Mouse (Mus musculus) adrenal gland, adult (tissue): ENCODE results near the gene Gsg1l.

Experiments used
- DNase-seq, 2 experiments: peaks; one replicate each; pipeline ENCODE4 v3.0.0; 2022 to 2023; ENCODE audit warnings: low spot score in 1 of 2; ENCODE audit not compliant: inconsistent age in 2 of 2

Gsg1l gene

GRCm38 (mm10) chr7:126082286-126082741 lies at the start of gene Gsg1l:
TSS of gene Gsg1l (minus strand) at chr7:126082411.
- DNase-seq = peak; percentile 66 to 80

- no peak for DNase-seq
Measured at GRCm38 (mm10) chr7:126127673-126128072, 45.5 kb upstream of the Gsg1l start.

- no peak for DNase-seq
Measured at GRCm38 (mm10) chr7:126126502-126126901, 44.3 kb upstream of the Gsg1l start.

- no peak for DNase-seq
Measured at GRCm38 (mm10) chr7:126121533-126121932, 39.3 kb upstream of the Gsg1l start.

- DNase-seq = no peak
Measured at GRCm38 (mm10) chr7:126119819-126120218, 37.6 kb upstream of the Gsg1l start.

- no peak for DNase-seq
Measured at GRCm38 (mm10) chr7:126113263-126113662, 31.1 kb upstream of the Gsg1l start.

GRCm38 (mm10) chr7:126111230-126111629 lies 29.0 kb upstream of the Gsg1l start:
- no peak for DNase-seq

GRCm38 (mm10) chr7:126109898-126110297 lies 27.7 kb upstream of the Gsg1l start:
- no peak for DNase-seq

- no peak for DNase-seq
Measured at GRCm38 (mm10) chr7:126100440-126100839, 18.2 kb upstream of the Gsg1l start.

GRCm38 (mm10) chr7:126099835-126100234 lies 17.6 kb upstream of the Gsg1l start:
- peak in 1 of 2 experiments; percentile 70 for DNase-seq

GRCm38 (mm10) chr7:126099163-126099775 lies 17.1 kb upstream of the Gsg1l start:
- DNase-seq = peak; percentile 89 to 96

GRCm38 (mm10) chr7:126097219-126097915 lies 15.2 kb upstream of the Gsg1l start:
- DNase-seq = peak in 1 of 2 experiments; percentile 76

- DNase-seq = peak in 1 of 2 experiments; percentile 64
Measured at GRCm38 (mm10) chr7:126096596-126096995, 14.4 kb upstream of the Gsg1l start.

GRCm38 (mm10) chr7:126094738-126095137 lies 12.5 kb upstream of the Gsg1l start:
- peak in 1 of 2 experiments; percentile 6 for DNase-seq

- DNase-seq = no peak
Measured at GRCm38 (mm10) chr7:126093162-126093561, 11.0 kb upstream of the Gsg1l start.

GRCm38 (mm10) chr7:126089782-126090181 lies 7.6 kb upstream of the Gsg1l start:
- peak; percentile 63 to 86 for DNase-seq

GRCm38 (mm10) chr7:126088155-126088554 lies 5.9 kb upstream of the Gsg1l start:
- no peak for DNase-seq

- no peak for DNase-seq
Measured at GRCm38 (mm10) chr7:126087602-126088001, 5.4 kb upstream of the Gsg1l start.

GRCm38 (mm10) chr7:126086321-126086741 lies 4.1 kb upstream of the Gsg1l start:
- no peak for DNase-seq

- DNase-seq = peak; percentile 67 to 82
Measured at GRCm38 (mm10) chr7:126085154-126085553, 2.9 kb upstream of the Gsg1l start.

- peak in 1 of 2 experiments; percentile 70 for DNase-seq
Measured at GRCm38 (mm10) chr7:126083980-126084348, 1.8 kb upstream of the Gsg1l start.

- peak; percentile 71 to 90 for DNase-seq
Measured at GRCm38 (mm10) chr7:126083341-126083979, 1.2 kb upstream of the Gsg1l start.
